Mouse (Mus musculus): ENCODE measurements around the gene Pllp.
A peak's percentile ranks its signal among the peaks of the same experiment; 100 is the strongest.

Pllp gene

DNA sequence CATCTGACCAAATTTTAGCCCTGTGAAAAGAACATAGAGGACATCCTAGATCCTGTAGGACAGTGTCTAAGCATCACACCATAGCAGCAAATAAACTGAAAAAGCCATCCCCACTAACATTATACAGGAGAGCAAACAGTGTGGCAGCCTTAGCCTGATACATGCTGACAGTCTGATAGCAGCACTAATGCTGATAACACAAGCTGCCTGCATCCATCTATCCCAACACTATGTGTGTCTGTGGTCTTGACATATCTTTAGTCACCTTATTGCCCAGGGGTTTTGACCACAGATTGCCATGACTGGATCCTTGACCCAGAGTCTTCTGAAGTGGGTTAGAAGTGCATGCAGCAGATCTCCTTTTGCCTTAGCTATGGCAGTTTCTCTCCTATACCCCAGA is 41.1 kb downstream of the Pllp start:
- no peak for DNase-seq (ENCODE audit: low read depth in 2 of 2, low spot score in 2 of 2)

DNA sequence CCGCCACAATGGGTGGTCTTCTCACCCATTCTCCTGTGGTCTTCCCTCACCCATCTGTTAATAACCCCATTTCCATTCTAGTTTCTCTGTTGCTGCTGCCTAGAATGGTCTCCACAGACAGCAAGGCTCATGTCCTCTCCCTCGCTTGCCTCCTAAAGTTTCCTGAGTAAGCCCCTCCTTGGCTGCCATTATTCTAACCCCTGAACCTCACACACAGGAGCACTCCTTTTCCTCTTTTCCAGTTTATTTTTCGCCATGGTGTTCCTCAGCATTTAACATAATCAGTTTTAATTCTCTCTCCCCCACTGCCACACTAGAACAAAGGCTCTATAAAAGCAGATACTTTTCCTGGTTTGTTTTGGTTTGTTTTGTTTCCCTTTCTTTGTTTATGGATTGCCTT is 43.1 kb downstream of the Pllp start:
- DNase-seq (ENCODE audit: low read depth in 2 of 2, low spot score in 2 of 2), result no peak

DNA sequence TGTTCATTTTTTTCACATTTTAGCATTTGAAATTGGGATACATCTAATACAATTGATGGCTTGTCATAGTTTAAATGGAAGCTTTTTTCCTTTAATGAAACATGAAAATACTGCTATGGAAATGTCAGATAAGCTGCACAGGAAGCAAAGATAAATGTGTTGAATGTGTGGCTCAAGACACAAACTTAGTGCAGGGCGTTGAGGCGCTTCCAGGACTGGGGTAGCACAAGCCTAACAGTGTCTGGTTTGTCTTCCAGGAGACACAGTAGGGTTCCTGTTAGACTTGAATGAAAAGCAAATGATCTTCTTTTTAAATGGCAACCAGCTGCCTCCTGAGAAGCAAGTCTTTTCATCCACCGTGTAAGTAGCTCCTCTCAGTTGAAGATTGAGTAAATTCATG is 46.6 kb downstream of the Pllp start:
- no peak for DNase-seq (ENCODE audit: low read depth in 2 of 2, low spot score in 2 of 2)

DNA sequence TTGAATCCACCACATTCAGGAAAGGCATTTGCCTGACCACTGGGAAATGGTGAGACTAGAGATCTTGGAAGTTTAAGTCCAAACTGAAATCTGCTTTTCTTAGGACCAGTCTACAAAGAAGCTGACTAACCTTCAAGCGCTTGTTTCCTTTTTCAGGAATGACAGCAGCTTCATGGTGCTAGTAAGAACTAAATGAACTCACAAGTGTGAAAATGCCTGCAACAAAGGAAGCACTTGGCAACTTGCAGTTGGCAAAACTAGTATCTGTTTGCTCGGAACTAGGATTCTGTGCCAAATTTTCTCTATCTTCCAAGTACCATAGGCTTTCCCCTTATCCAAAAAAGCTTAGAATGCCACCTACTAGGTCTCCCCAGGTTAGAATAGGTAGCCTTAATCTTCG is 49.9 kb downstream of the Pllp start:
- no peak for DNase-seq (ENCODE audit: low read depth in 2 of 2, low spot score in 2 of 2)

DNA sequence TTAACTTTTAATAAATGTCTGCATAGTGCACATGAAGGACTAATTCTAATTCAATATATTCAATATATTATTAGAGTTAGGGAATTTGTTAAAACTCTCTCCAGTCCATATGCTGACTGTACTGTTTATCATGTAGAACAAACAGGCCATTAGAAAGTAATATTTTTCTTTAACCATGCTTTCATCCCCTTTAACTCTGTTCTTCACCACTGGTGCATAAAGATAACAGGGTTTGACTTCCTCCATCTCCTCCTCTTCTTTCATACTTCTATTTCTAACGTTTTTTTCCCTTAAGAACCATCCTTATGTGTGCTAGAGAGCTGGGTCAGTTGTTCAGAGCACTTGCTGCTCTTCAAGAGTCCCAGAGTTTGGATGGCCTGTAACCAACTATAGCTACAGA is 50.9 kb downstream of the Pllp start:
- DNase-seq (ENCODE audit: low read depth in 2 of 2, low spot score in 2 of 2), result no peak

- no peak for DNase-seq (ENCODE audit: low read depth in 2 of 2, low spot score in 2 of 2)
Measured at GRCm38 (mm10) chr8:94641938-94642337, 54.1 kb downstream of the Pllp start.

DNA sequence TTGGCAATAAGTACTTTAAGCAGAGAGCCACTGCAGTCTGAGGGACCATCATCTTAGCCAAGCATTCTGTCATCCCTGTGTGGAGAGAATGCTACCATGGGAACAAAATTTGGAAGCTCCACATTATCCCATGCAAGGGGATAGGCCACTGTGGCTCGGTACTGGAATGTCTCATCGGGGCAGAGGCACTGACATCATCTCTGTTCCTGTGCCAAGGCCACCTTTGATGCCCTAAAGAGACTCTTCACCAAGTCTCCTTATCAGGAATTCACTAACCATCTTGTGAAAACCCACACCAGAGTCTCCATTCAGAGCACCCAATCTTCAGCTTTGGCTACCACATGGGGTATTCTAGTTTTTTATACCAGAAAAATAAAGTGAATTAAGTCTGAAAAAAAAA is 54.9 kb downstream of the Pllp start:
- DNase-seq (ENCODE audit: low read depth in 2 of 2, low spot score in 2 of 2), result no peak

- DNase-seq (ENCODE audit: low read depth in 2 of 2, low spot score in 2 of 2), result peak; percentile 51 to 60
Measured at GRCm38 (mm10) chr8:94634211-94634610, 61.9 kb downstream of the Pllp start.

DNA sequence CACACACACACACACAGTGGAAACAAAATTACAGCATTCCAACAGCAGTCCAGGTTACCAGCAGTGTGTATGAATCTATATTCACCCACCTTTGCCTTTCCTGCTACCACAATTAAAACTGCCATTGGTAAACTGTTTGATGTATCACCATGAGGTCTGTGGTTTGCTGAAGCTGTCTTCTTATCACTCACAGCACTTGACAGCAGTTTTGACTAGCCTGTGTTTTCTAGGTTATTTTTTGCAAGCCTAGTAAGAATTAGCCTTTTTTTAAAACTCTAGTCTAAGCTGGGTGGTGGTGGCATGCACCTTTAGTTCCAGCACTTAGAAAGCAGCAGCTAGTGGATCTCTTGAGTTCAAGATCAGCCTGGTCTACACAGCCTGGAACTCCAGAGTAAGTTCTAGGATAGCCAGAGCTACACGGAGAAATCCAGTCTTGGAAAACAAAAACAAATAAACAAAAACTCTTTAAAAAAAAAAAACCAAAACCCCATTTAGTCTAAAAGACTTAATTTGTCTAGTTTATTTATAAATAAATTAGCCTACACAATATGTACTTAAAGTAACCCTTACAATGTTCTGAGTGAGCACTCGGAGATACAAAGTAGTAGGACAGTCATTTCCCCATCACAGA is 62.4 kb downstream of the Pllp start:
- peak in 1 of 2 experiments; percentile 7 for DNase-seq (ENCODE audit: low read depth in 2 of 2, low spot score in 2 of 2)

All from CD8-positive naive resting alpha-beta T cell, adult 2 months (primary cell).